Mouse (Mus musculus) left cerebral cortex, postnatal 10 days (tissue): ENCODE measurements at regions not wholly inside any gene's neighbourhood (a gene's known extent, or its start where the extent isn't known, plus 50 kb on each side); places are given as distances from the start of the nearest gene placed in this dataset.
"Not testable (repeated sequence)": the region's sequence is repeated elsewhere in the genome, so short reads cannot be mapped to it uniquely, and the experiment has no call there.

Experiments used
- DNase-seq, 2 experiments: peaks; one replicate each; pipeline ENCODE4 v3.0.0; 2021 to 2022; ENCODE audit warnings: low spot score in 2 of 2, mixed read lengths in 1 of 2; ENCODE audit errors: extremely low spot score in 1 of 2
- intact Hi-C: fragments of 180-260 bp; cut with DNase I; formaldehyde crosslinking; loops from one replicate; pipeline ENCODE4 v1.15.1; 2025

- intact Hi-C loops = no loop called here
- no peak for DNase-seq
These were observed 129.7 kb downstream of the Trmt11 start for GRCm38 (mm10) chr10:30470831-30471230.

GRCm38 (mm10) chr10:30450616-30451015, 149.9 kb downstream of the Trmt11 start:
- intact Hi-C loops = no loop called here
- DNase-seq = no peak

DNA sequence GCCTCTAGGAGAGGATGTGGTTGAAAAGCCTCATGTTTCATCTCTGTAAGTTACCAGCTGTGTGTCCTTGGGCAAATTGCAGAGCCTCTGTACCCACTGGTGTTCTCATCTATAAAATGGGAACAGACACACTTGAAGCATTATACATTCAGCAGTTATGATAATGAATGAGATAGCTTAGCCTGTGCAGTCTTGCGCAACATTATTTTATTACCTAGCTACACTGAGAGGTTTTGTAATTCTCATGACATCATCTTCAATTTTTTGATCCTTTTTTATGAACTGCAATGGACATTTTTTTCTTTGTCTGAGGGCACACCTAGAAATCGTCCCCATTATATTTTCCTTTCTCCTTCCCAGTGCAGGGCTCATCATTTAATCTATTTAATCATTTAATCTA, 153.5 kb downstream of the Trmt11 start:
- intact Hi-C loops = no loop called here
- DNase-seq = no peak

DNA sequence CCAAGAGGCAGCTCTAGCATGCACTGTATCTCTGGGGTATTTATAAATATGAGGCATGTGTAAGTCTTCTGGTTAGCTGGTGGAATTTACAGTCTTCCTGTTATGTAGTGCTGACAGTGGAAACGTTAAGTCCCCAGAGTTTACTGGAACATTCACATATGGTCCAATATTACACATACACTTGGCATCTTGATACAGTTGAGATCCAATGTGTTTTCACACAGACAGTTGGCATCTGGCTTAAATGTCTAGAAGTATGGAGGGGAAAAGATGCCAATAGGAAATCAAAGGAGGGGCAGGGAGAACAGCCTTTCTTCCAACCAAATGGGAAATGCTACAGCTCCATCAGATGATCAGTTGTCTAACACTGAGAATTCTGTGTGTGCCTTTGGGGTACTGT, 154.0 kb downstream of the Trmt11 start:
- intact Hi-C loops = no loop called here
- peak in 1 of 2 experiments; percentile 6 for DNase-seq

- intact Hi-C loops = no loop called here
These were observed 160.7 kb downstream of the Trmt11 start for GRCm38 (mm10) chr10:30439802-30440201.

DNA sequence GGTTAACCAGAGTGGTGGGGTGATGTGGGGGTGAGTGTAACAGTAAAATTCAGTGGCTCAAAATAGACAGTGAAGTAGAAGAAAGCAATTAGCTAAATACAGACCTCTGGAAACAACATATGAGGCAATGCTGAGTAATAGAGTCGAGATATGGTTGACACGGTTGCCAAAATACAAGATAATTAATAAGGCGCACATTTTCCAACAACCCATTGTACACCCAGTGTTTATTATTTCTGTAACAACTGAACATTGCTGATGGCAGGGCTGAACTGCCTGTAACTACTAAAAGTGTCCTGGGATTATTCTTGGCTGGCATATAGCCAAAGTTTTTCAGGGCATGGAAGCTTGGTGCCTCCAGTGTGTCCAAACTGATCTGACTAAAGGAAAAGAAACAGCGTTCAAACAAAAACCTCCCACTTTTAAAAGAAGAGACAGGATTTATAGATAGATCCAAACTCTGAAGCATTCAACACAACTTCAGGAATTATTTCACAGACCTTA, 174.1 kb downstream of the Trmt11 start:
- no peak for DNase-seq
- intact Hi-C loops = no loop called here

More at GRCm38 (mm10) chr10:30439802-30440201, 160.7 kb downstream of the Trmt11 start:
- DNase-seq = no peak

- DNase-seq = peak in 1 of 2 experiments; percentile 20
These were observed 181.0 kb downstream of the Trmt11 start for GRCm38 (mm10) chr10:30419391-30420043.

GRCm38 (mm10) chr10:30416314-30416713, 184.2 kb downstream of the Trmt11 start:
- intact Hi-C loops = loop anchor here (10.0 kb wide), 1 partner anchor 612 kb away; no protein-coding TSS in a partner anchor
- DNase-seq = no peak

More at GRCm38 (mm10) chr10:30419391-30420043, 181.0 kb downstream of the Trmt11 start:
- intact Hi-C loops = loop anchor here (2.0 to 10.0 kb wide), 2 partner anchors 615 to 887 kb away; no protein-coding TSS in a partner anchor

DNA sequence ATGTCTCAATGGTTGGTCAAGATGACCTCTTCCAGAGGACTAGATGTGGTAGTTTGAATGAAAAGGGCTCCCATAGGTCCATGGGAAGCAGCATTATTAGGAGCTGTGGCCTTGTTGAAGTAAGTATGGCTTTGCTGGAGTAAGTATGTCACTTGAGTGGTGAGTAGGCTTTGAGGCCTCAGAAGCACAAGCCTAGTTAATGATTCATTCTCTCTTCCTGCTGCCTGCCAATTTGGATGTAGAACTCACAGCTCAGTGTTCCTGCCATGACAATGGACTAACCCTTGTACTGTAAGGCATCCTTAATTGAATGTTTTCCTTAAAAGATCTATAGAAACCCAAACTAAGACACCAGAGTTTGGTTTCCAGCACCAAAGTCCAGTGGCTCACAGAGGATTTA, 188.8 kb downstream of the Trmt11 start:
- intact Hi-C loops = loop anchor here (10.0 kb wide), 1 partner anchor 607 kb away; no protein-coding TSS in a partner anchor
- DNase-seq = no peak

- intact Hi-C loops = no loop called here
- DNase-seq = peak in 1 of 2 experiments; percentile 8
These were observed 194.7 kb downstream of the Trmt11 start for GRCm38 (mm10) chr10:30405669-30406393.

DNA sequence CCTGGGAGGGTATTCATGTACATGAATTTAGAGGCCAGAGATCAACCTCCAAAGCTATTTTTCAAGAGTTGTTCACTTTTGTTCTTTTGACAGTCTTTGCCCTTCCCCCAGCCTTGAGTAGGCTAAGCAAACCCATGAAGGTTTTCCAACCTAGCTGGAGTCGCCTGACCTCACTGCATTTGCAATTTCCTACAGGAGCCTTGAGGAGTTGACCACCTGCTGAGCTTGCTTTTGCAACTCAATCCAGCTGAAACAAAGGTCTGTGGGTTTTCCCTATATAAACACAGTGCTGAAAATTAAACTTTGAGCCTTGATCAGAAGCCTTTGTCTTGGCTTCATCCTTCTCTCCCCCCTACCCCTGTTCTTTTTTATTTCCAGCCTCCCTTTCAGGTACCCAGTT, 170.2 kb upstream of the Cenpw start:
- intact Hi-C loops = no loop called here
- no peak for DNase-seq

DNA sequence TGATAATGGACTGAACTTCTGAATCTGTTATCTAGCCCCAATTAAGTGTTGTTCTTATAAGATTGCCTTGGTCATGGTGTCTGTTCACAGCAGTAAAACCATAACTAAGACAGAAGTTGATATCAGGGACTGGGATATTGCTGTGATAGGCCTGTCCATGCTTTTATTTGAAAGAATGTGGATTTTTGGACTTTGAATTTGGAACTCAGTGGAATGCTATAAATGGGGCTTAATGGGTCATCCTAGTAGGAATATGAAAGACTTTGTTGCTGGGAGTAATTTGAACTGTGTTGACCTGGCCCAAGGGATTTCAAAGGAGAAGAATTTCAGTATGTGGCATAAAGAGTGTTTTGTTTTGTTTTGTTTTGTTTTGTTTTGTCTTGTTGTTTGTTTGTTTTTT, 160.5 kb upstream of the Cenpw start:
- DNase-seq, intact Hi-C loops: not testable (repeated sequence)

GRCm38 (mm10) chr10:30359051-30359450, 158.7 kb upstream of the Cenpw start:
- intact Hi-C loops = no loop called here

GRCm38 (mm10) chr10:30342965-30343478, 142.7 kb upstream of the Cenpw start:
- intact Hi-C loops = no loop called here
- peak in 1 of 2 experiments; percentile 33 for DNase-seq

More at GRCm38 (mm10) chr10:30359051-30359450, 158.7 kb upstream of the Cenpw start:
- DNase-seq = no peak

DNA sequence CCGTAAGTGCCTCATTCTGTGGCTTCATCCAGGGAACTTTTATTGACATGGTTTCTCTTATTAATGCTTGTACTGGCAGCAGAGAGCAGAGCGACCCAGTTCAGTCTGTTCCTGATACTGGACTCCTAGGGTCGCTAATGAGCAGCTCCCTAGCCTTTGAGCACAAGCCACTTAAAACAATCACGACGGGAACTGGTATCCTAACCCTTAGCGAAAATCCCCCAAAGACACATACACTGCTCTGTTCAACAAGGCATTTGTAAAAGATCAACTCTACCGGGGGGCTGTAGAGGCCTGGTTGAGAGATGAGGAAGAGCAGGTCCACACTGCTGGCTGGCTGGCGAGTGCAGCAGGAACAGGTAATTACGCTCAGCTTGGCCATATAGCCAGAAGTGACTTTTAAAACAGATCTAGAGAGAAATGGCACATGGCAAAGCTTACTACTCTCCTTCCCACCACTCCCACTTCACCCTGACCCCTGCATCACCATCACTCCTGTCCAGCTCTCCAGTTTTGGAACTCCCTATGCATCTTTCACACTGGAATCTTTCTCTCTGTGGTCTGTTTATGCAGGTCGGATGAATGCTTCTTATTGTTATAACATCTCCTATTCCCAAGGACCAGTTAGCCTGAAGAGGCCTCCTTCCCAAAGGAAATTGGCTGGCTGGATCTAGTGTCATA, 128.1 kb upstream of the Cenpw start:
- DNase-seq = no peak
- intact Hi-C loops = no loop called here

DNA sequence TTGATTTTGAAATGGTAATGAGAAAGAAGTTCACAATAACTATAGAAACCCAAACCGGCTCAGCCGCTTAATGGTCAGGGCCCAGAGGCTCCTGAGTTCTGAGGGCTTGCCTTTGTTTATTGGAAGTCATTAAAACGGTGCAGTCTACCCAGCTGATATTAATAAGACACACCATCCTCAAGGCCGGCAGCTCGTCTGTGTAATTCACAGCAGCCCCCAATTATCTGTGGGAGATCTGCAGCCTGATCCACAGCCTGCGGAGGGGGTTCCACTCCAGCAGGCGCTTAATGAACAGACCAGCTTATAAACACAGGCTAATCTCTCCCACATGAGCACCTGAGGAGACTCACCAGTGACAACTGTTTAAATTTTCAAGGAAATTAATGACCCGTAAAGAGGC, 127.5 kb upstream of the Cenpw start:
- DNase-seq = no peak
- intact Hi-C loops = no loop called here

DNA sequence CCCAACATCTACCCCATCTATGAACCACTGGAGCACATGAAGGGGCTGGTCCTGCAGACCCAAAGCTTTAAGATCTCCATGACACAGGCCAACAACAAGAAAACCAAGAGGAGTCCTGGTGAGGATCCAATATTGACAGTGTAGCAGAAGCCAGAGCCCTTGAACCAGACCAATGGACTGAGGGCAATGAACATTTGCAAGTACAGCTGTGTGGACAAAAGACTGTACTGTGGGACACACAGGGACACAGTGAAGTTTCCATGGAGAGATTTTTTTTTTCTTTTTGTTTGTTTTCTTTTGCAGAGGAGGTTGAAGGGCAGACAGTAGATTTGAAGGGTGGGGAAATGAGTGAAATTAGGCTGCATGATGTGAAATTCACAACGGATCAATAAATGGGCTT, 126.5 kb upstream of the Cenpw start:
- intact Hi-C loops = no loop called here

GRCm38 (mm10) chr10:30295871-30296270, 95.5 kb upstream of the Cenpw start:
- intact Hi-C loops, DNase-seq: not testable (repeated sequence)

More for the DNA sequence above, 126.5 kb upstream of the Cenpw start:
- DNase-seq = no peak

GRCm38 (mm10) chr10:30281666-30282065, 81.3 kb upstream of the Cenpw start:
- intact Hi-C loops = no loop called here
- no peak for DNase-seq
